Mouse (Mus musculus): ENCODE results near the gene Zbtb7a.

GRCm38 (mm10) chr10:81092465-81093250 is 42.4 kb upstream of the Zbtb7a start:
- TF ChIP-seq CTCF (IDR thresholded peaks at IDR 0.05; ENCODE audit: insufficient read depth, low read length) (no peak), POLR2A (IDR thresholded peaks at IDR 0.05; ENCODE audit: borderline replicate concordance, extremely low read depth, low read depth, low read length) (no peak)
